Mouse (Mus musculus) liver, embryonic 14.5 days (tissue): ENCODE measurements around the gene 4921539E11Rik. TPM values are rescaled to one million over a fixed set of nuclear protein-coding genes. Genes with fewer than 3 reads are reported as not detected.
A peak's percentile ranks its signal among the peaks of the same experiment; 100 is the strongest.

Experiments used
- ATAC-seq: fragments of 200-750 bp; cut with Nextera tagmentation; 2 replicates; pipeline ENCODE4 v1.8.0; 2017; ENCODE audit warnings: moderate number of reproducible peaks, mild to moderate bottlenecking, moderate library complexity; ENCODE audit not compliant: insufficient read depth
- DNase-seq, 3 experiments: peaks; one replicate each; pipeline ENCODE4 v3.0.0-alpha.2; 2012 to 2013; ENCODE audit warnings: low read depth in 3 of 3, low spot score in 3 of 3
- H3K27ac ChIP-seq: fragments of 300-500 bp; sonication (generic); 2 replicates; pipeline ENCODE4 v1.5.1; 2014; ENCODE audit warnings: moderate library complexity, mild to moderate bottlenecking, control low read depth, inconsistent platforms
- H3K27me3 ChIP-seq: fragments of 300-500 bp; sonication (generic); 2 replicates; pipeline ENCODE4 v1.6.1; 2014; ENCODE audit warnings: mild to moderate bottlenecking, low read length, moderate library complexity; ENCODE audit not compliant: control insufficient read depth, insufficient read depth
- H3K36me3 ChIP-seq: fragments of 300-500 bp; sonication (generic); replicated peaks from 2 replicates; pipeline ENCODE4 v1.6.1; 2014; ENCODE audit warnings: low read depth; ENCODE audit not compliant: control insufficient read depth, insufficient read depth
- H3K4me1 ChIP-seq, 2 experiments: fragments of 200-500 bp in 1 of 2; fragments of 300-500 bp in 1 of 2; sonication (generic) in 1 of 2; replicated peaks; 2 replicates each; pipeline ENCODE4 v1.6.1; 2012 to 2014; ENCODE audit warnings: antibody characterized with exemption in 1 of 2, inconsistent platforms in 1 of 2, low read length in 1 of 2; ENCODE audit not compliant: control insufficient read depth in 2 of 2, insufficient read depth in 2 of 2
- H3K4me2 ChIP-seq: fragments of 300-500 bp; sonication (generic); 2 replicates; pipeline ENCODE4 v1.6.1; 2014; ENCODE audit warnings: low read depth, mild to moderate bottlenecking, control low read depth, moderate library complexity
- H3K4me3 ChIP-seq, 2 experiments: fragments of 200-500 bp in 1 of 2; fragments of 300-500 bp in 1 of 2; sonication (generic) in 1 of 2; 2 replicates each; pipeline ENCODE4 v1.5.1; 2012 to 2014; ENCODE audit warnings: low read depth in 2 of 2, low read length in 2 of 2, mild to moderate bottlenecking in 2 of 2, control low read depth in 1 of 2, inconsistent platforms in 1 of 2, moderate library complexity in 1 of 2; ENCODE audit not compliant: insufficient read depth in 1 of 2
- H3K9ac ChIP-seq: fragments of 300-500 bp; sonication (generic); replicated peaks from 2 replicates; pipeline ENCODE4 v1.6.1; 2014; ENCODE audit warnings: mild to moderate bottlenecking, control low read depth, moderate library complexity
- H3K9me3 ChIP-seq: fragments of 300-500 bp; sonication (generic); 2 replicates; pipeline ENCODE4 v1.6.1; 2016; ENCODE audit warnings: low read length, mixed read lengths; ENCODE audit not compliant: control insufficient read depth
- CTCF ChIP-seq: IDR thresholded peaks from 2 replicates; pipeline ENCODE4 v1.5.1; 2016; ENCODE audit warnings: antibody characterized with exemption, low read depth, control low read depth
- EP300 ChIP-seq: IDR thresholded peaks from 2 replicates; pipeline ENCODE4 v1.6.1; 2016; ENCODE audit warnings: antibody characterized with exemption, low read depth
- WGBS: fragments of 180-500 bp; shearing (Covaris S2); extraction: QIAGEN DNeasy Blood & Tissue Kit; methylation state at CpG from one replicate; pipeline ENCODE4 v1.1.7; 2014; ENCODE audit not compliant: insufficient replicate concordance; 5-methylcytosine and 5-hydroxymethylcytosine counted together
- polyA plus RNA-seq, 2 experiments: library from polyadenylated mRNA; depleted of rRNA in 1 of 2; stranded (reverse) in 1 of 2; unstranded in 1 of 2; fragments of >200 nt; fragmentation: Nextera tagmentation in 1 of 2; extraction: Ambion mirVana in 1 of 2; gene quantifications; 2 replicates each; pipeline versions ENCODE4 v1.2.1 to v1.2.3; 2012 to 2014

The 4921539E11Rik gene
- polyA plus RNA-seq (2012; rRNA removed) (not detected in 2 replicates), polyA plus RNA-seq (2014; fragmentation: Nextera tagmentation; extraction: Ambion mirVana) (not detected in 2 replicates)

- no peak within 1 kb of the TSS for H3K4me3 ChIP-seq
- TF ChIP-seq EP300 (no peak), CTCF (no peak)
- H3K36me3 ChIP-seq, result no peaks in the 10 kb centered on the region
- no peak within 1 kb of the TSS for H3K4me2 ChIP-seq
- no peak for ATAC-seq
- H3K27me3 ChIP-seq, result no peaks in the 10 kb centered on the region
- H3K9me3 ChIP-seq, result no peaks in the 10 kb centered on the region
- 51% methylated on average over 2 of the region's 2 CpGs for WGBS
- H3K27ac ChIP-seq, result no peak within 1 kb of the TSS
- no peaks in the 10 kb centered on the region for H3K4me1 ChIP-seq
- no peak within 1 kb of the TSS for H3K9ac ChIP-seq
- no peak for DNase-seq
Measured at GRCm38 (mm10) chr4:103290763-103291162, at the start of gene 4921539E11Rik. 4921539E11Rik (minus strand) TSS chr4:103290863.

- peaks cover 6% of the 10 kb centered on the region for H3K36me3 ChIP-seq
- 71% methylated on average over 5 of the region's 5 CpGs for WGBS
- H3K9me3 ChIP-seq, result no peaks in the 10 kb centered on the region
- no peaks in the 10 kb centered on the region for H3K27me3 ChIP-seq
- no peak overlapping the region for H3K9ac ChIP-seq
- DNase-seq, result no peak
- no peak overlapping the region for H3K4me2 ChIP-seq
- TF ChIP-seq EP300 (no peak), CTCF (no peak)
- no peaks in the 10 kb centered on the region for H3K4me1 ChIP-seq
- no peak overlapping the region for H3K4me3 ChIP-seq
- no peak overlapping the region for H3K27ac ChIP-seq
- ATAC-seq, result no peak
Measured at GRCm38 (mm10) chr4:103335134-103335533, 44.5 kb upstream of the 4921539E11Rik start.

GRCm38 (mm10) chr4:103329348-103329747 is 38.7 kb upstream of the 4921539E11Rik start:
- Histone ChIP-seq H3K36me3 (peaks cover 6% of the 10 kb centered on the region), H3K4me1 (no peaks in the 10 kb centered on the region), H3K27ac (no peak overlapping the region), H3K27me3 (no peaks in the 10 kb centered on the region), H3K9ac (no peak overlapping the region), H3K9me3 (no peaks in the 10 kb centered on the region), H3K4me2 (no peak overlapping the region), H3K4me3 (no peak overlapping the region)
- WGBS, result 74% methylated on average over 6 of the region's 6 CpGs
- ATAC-seq (no peak), DNase-seq (no peak)
- no peak for TF ChIP-seq CTCF

GRCm38 (mm10) chr4:103326994-103327393 is 36.3 kb upstream of the 4921539E11Rik start:
- Histone ChIP-seq H3K4me3 (no peak overlapping the region), H3K27me3 (no peaks in the 10 kb centered on the region), H3K4me1 (no peaks in the 10 kb centered on the region), H3K9ac (no peak overlapping the region), H3K27ac (no peak overlapping the region), H3K9me3 (no peaks in the 10 kb centered on the region), H3K4me2 (no peak overlapping the region), H3K36me3 (peaks cover 4% of the 10 kb centered on the region)
- ATAC-seq (no peak), DNase-seq (no peak)
- WGBS, result 77% methylated on average over 3 of the region's 3 CpGs
- TF ChIP-seq EP300 (no peak), CTCF (peak; percentile 70)

GRCm38 (mm10) chr4:103324688-103325451 is 34.2 kb upstream of the 4921539E11Rik start:
- no peak for DNase-seq
- Histone ChIP-seq H3K9me3 (no peaks in the 10 kb centered on the region), H3K4me1 (no peaks in the 10 kb centered on the region), H3K27ac (no peak overlapping the region), H3K4me3 (no peak overlapping the region), H3K36me3 (no peaks in the 10 kb centered on the region; the same call in 1 of the 2 replicates), H3K4me2 (no peak overlapping the region), H3K9ac (no peak overlapping the region), H3K27me3 (no peaks in the 10 kb centered on the region)
- TF ChIP-seq EP300 (no peak), CTCF (no peak)
- WGBS, result 80% methylated on average over 17 of the region's 17 CpGs
- no peak for ATAC-seq
